Mouse (Mus musculus) forebrain, embryonic 14.5 days (tissue): ENCODE measurements around the gene Ptgfrn. TPM values are rescaled to one million over a fixed set of nuclear protein-coding genes. Genes with fewer than 3 reads are reported as not detected.

Source experiments
- ATAC-seq: fragments of 200-750 bp; cut with Nextera tagmentation; 2 replicates; pipeline ENCODE4 v1.8.0; 2017; ENCODE audit warnings: mild to moderate bottlenecking, moderate library complexity
- DNase-seq: peaks from one replicate; pipeline ENCODE4 v3.0.0-alpha.2; 2015; ENCODE audit warnings: low spot score
- H3K27ac ChIP-seq: fragments of 300-500 bp; sonication (generic); 2 replicates; pipeline ENCODE4 v1.5.1; 2014; ENCODE audit warnings: low read depth, mild to moderate bottlenecking, control low read depth, low read length, moderate library complexity
- H3K27me3 ChIP-seq: fragments of 300-500 bp; sonication (generic); replicated peaks from 2 replicates; pipeline ENCODE4 v1.6.1; 2014; ENCODE audit warnings: low read length, control low read depth, mixed read lengths; ENCODE audit not compliant: control insufficient read depth, insufficient read depth
- H3K36me3 ChIP-seq: fragments of 300-500 bp; sonication (generic); 2 replicates; pipeline ENCODE4 v1.6.1; 2014; ENCODE audit warnings: low read length, control low read depth; ENCODE audit not compliant: control insufficient read depth, insufficient read depth
- H3K4me1 ChIP-seq: fragments of 300-500 bp; sonication (generic); 2 replicates; pipeline ENCODE4 v1.6.1; 2014; ENCODE audit warnings: antibody characterized with exemption, low read length, control low read depth; ENCODE audit not compliant: control insufficient read depth, insufficient read depth
- H3K4me2 ChIP-seq: fragments of 300-500 bp; sonication (generic); 2 replicates; pipeline ENCODE4 v1.6.1; 2014; ENCODE audit warnings: mild to moderate bottlenecking, control low read depth, low read length
- H3K4me3 ChIP-seq: fragments of 300-500 bp; sonication (generic); 2 replicates; pipeline ENCODE4 v1.5.1; 2014; ENCODE audit warnings: low read depth, low read length, control low read depth
- H3K9ac ChIP-seq: fragments of 300-500 bp; sonication (generic); 2 replicates; pipeline ENCODE4 v1.6.1; 2014; ENCODE audit warnings: mild to moderate bottlenecking, low read length, control low read depth, moderate library complexity
- H3K9me3 ChIP-seq: fragments of 300-500 bp; sonication (generic); replicated peaks from 2 replicates; pipeline ENCODE4 v1.6.1; 2016; ENCODE audit warnings: low read length, control low read depth, mixed read lengths; ENCODE audit not compliant: control insufficient read depth
- WGBS: fragments of 180-500 bp; shearing (Covaris S2); extraction: QIAGEN DNeasy Blood & Tissue Kit; methylation state at CpG from one replicate; pipeline ENCODE4 v1.1.7; 2014; 5-methylcytosine and 5-hydroxymethylcytosine counted together
- polyA plus RNA-seq: library from polyadenylated mRNA; unstranded; fragments of >200 nt; fragmentation: Nextera tagmentation; extraction: Ambion mirVana; gene quantifications from 2 replicates; pipeline ENCODE4 v1.2.1, GENCODE M21; 2014

Ptgfrn gene
- polyA plus RNA-seq, 1 experiment from 2014 or later = 4.5 TPM

DNA sequence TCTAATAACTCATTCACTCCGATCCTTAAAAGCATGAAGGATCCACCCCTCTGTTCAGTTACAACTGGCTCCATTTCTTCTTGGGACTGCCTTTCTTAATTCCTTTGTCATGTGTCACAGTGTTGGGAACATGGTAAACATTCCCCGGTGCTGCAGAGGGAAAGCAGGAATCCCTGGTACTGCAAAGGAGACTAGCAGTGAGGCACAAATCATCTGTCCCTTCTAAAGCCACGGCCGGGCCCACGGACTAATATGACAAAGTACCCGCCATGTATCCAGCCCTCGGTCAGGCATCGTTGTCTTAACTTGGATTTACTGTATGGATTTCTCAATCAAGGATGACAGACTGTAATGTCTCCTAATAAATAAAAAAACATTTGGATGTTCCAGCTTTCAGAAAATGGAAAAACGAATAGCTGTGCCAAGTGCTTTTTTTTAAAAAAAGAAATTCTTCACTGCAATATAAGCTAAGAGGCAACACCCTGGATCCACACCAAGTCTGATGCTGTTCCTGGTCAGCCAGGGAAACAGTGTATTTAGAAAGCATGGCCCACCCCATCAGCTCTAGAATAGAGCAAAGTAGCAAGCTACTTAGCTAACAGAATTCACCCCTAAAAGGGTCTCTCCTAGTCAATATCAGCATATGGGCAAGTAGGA, 10.2 kb downstream of the Ptgfrn start:
- no peaks in the 10 kb centered on the region for H3K9me3 ChIP-seq
- no peak overlapping the region for H3K4me3 ChIP-seq
- 84% methylated on average over 9 of the region's 9 CpGs for WGBS
- DNase-seq (no peak), ATAC-seq (no peak)
- H3K4me1 ChIP-seq = peaks cover 26% of the 10 kb centered on the region
- H3K27me3 ChIP-seq = no peaks in the 10 kb centered on the region
- no peaks in the 10 kb centered on the region for H3K36me3 ChIP-seq
- no peak overlapping the region for H3K9ac ChIP-seq
- H3K4me2 ChIP-seq = no peak overlapping the region
- no peak overlapping the region for H3K27ac ChIP-seq

DNA sequence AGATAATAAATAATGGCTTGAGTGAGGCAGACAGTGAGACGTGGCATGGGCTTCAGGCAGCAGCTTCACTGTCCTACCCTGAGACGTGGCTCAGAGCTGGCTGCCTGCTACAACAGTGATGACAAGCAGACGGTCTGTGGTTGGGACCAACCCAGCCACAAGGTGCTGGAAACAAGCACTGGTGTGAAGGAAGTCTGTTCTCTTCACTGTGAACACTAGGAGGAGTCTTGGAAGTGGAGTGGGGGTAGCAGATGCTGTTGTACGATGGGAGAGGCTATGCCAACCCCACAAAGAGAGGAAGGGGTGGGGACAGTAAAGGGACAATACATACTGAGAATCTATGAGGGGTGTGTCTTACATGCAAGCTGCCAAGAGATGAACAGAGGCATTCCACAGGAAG, 12.0 kb downstream of the Ptgfrn start:
- no peaks in the 10 kb centered on the region for H3K9me3 ChIP-seq
- no peaks in the 10 kb centered on the region for H3K27me3 ChIP-seq
- H3K9ac ChIP-seq = no peak overlapping the region
- peaks cover 25% of the 10 kb centered on the region for H3K4me1 ChIP-seq
- peak; percentile 65 for DNase-seq
- H3K4me3 ChIP-seq = no peak overlapping the region
- H3K36me3 ChIP-seq = no peaks in the 10 kb centered on the region
- H3K4me2 ChIP-seq = no peak overlapping the region
- no peak overlapping the region for H3K27ac ChIP-seq
- peak; percentile 65 for ATAC-seq
- 53% methylated on average over 4 of the region's 4 CpGs for WGBS

- Histone ChIP-seq H3K36me3 (no peaks in the 10 kb centered on the region), H3K27me3 (no peaks in the 10 kb centered on the region), H3K27ac (no peak overlapping the region), H3K4me1 (peaks cover 25% of the 10 kb centered on the region), H3K9ac (no peak overlapping the region), H3K4me2 (no peak overlapping the region), H3K4me3 (no peak overlapping the region), H3K9me3 (no peaks in the 10 kb centered on the region)
- 46% methylated on average over 9 of the region's 9 CpGs for WGBS
- DNase-seq = peak; percentile 81
- peak; percentile 83 for ATAC-seq
Observed at GRCm38 (mm10) chr3:101097146-101097800, 12.8 kb downstream of the Ptgfrn start.

DNA sequence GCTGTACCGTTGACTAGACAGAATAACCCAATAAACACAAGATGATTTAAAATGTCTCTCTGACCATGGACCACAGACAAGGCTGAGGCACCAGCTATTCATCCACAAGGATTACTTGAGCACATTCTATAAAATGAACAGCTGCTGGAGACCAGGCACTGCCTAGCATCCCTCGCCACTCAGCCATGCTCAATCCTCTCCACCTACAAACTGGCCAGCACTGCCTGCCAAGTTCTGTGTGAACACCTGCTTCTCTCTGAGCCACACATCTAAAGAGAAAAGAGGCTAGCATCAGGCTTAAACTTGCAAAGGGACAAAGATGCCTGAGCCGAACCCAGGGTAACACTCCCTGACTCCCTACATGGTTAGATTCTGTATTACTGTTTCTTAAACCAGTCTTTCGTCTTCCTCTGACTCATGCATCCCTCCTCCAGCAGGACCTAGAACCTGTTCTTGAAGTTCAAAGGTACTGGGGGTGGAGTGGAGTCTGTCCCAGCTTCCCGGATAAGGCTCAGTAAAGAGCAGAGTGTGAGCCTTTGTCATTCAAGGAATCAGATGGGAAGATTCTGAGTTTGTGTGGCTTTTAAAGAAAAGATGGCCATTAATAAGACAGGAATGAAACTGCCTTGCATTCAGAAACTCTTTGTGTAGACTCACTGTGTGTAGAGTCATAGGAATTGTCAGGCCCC, 14.2 kb downstream of the Ptgfrn start:
- 0 out of 2 replicates have a peak overlapping the region, but pooled peaks have one; percentile 6 for H3K27ac ChIP-seq
- WGBS = 62% methylated on average over 5 of the region's 5 CpGs

GRCm38 (mm10) chr3:101092202-101092601, 17.9 kb downstream of the Ptgfrn start:
- ATAC-seq (no peak), DNase-seq (no peak)
- peaks cover 11% of the 10 kb centered on the region for H3K4me1 ChIP-seq
- H3K9me3 ChIP-seq = no peaks in the 10 kb centered on the region
- no peak overlapping the region for H3K9ac ChIP-seq
- no peaks in the 10 kb centered on the region for H3K36me3 ChIP-seq
- H3K4me2 ChIP-seq = no peak overlapping the region
- H3K27me3 ChIP-seq = no peaks in the 10 kb centered on the region
- no peak overlapping the region for H3K4me3 ChIP-seq
- no peak overlapping the region for H3K27ac ChIP-seq
- 80% methylated on average over 13 of the region's 13 CpGs for WGBS

More for the DNA sequence above, 14.2 kb downstream of the Ptgfrn start:
- peak; percentile 62 for DNase-seq
- H3K9ac ChIP-seq = no peak overlapping the region
- H3K4me2 ChIP-seq = no peak overlapping the region
- H3K36me3 ChIP-seq = no peaks in the 10 kb centered on the region
- no peaks in the 10 kb centered on the region for H3K27me3 ChIP-seq
- no peaks in the 10 kb centered on the region for H3K9me3 ChIP-seq
- H3K4me1 ChIP-seq = peaks cover 21% of the 10 kb centered on the region
- no peak overlapping the region for H3K4me3 ChIP-seq
- peak; percentile 43; the same call in 1 of the 2 replicates for ATAC-seq

- Histone ChIP-seq H3K27ac (no peak overlapping the region), H3K9ac (no peak overlapping the region), H3K4me2 (no peak overlapping the region), H3K4me3 (no peak overlapping the region), H3K36me3 (no peaks in the 10 kb centered on the region), H3K27me3 (no peaks in the 10 kb centered on the region), H3K4me1 (0 out of 2 replicates have a peak, but pooled peaks cover 2% of the 10 kb centered on the region), H3K9me3 (no peaks in the 10 kb centered on the region)
- DNase-seq (peak; percentile 73), ATAC-seq (peak; percentile 34; the same call in 1 of the 2 replicates)
- WGBS = 75% methylated on average over 7 of the region's 7 CpGs
Observed at GRCm38 (mm10) chr3:101086584-101087445, 23.3 kb downstream of the Ptgfrn start.

- DNase-seq (no peak), ATAC-seq (no peak)
- no peak overlapping the region for H3K27ac ChIP-seq
- H3K4me1 ChIP-seq = peaks cover 3% of the 10 kb centered on the region; the same call in 1 of the 2 replicates
- H3K9ac ChIP-seq = no peak overlapping the region
- 87% methylated on average over 4 of the region's 4 CpGs for WGBS
- peaks cover 9% of the 10 kb centered on the region for H3K36me3 ChIP-seq
- H3K9me3 ChIP-seq = no peaks in the 10 kb centered on the region
- no peak overlapping the region for H3K4me2 ChIP-seq
- no peaks in the 10 kb centered on the region for H3K27me3 ChIP-seq
- H3K4me3 ChIP-seq = no peak overlapping the region
Observed at GRCm38 (mm10) chr3:101080925-101081324, 29.2 kb downstream of the Ptgfrn start.

- no peak overlapping the region for H3K9ac ChIP-seq
- WGBS = 85% methylated on average over 1 of the region's 1 CpGs
- no peaks in the 10 kb centered on the region for H3K27me3 ChIP-seq
- peaks cover 16% of the 10 kb centered on the region for H3K36me3 ChIP-seq
- DNase-seq (no peak), ATAC-seq (no peak)
- no peak overlapping the region for H3K27ac ChIP-seq
- no peaks in the 10 kb centered on the region for H3K9me3 ChIP-seq
- H3K4me2 ChIP-seq = no peak overlapping the region
- H3K4me1 ChIP-seq = peaks cover 3% of the 10 kb centered on the region; the same call in 1 of the 2 replicates
- no peak overlapping the region for H3K4me3 ChIP-seq
Observed at GRCm38 (mm10) chr3:101078344-101078743, 31.7 kb downstream of the Ptgfrn start.
